Mouse (Mus musculus) stomach, postnatal 0 days (tissue): ENCODE data around the gene Exoc5. TPM values are rescaled to one million over a fixed set of nuclear protein-coding genes. Genes with fewer than 3 reads are reported as not detected.
A peak's percentile ranks its signal among the peaks of the same experiment; 100 is the strongest.
"Not testable (repeated sequence)": the region's sequence is repeated elsewhere in the genome, so short reads cannot be mapped to it uniquely, and the experiment has no call there.

Experiments used
- ATAC-seq: fragments of 200-750 bp; cut with Nextera tagmentation; 2 replicates; pipeline ENCODE4 v1.8.0; 2017; ENCODE audit not compliant: low FRiP score, low TSS enrichment
- DNase-seq: peaks from one replicate; pipeline ENCODE4 v3.0.0-alpha.2; 2016; ENCODE audit warnings: low spot score
- H3K27ac ChIP-seq: fragments of 300-500 bp; sonication (generic); replicated peaks from 2 replicates; pipeline ENCODE4 v1.5.1; 2014; ENCODE audit warnings: mild to moderate bottlenecking, control low read depth
- H3K27me3 ChIP-seq: fragments of 300-500 bp; sonication (generic); 2 replicates; pipeline ENCODE4 v1.6.1; 2014; ENCODE audit warnings: low read length; ENCODE audit not compliant: control insufficient read depth, insufficient read depth
- H3K36me3 ChIP-seq: fragments of 300-500 bp; sonication (generic); 2 replicates; pipeline ENCODE4 v1.6.1; 2014; ENCODE audit warnings: low read length, mixed read lengths; ENCODE audit not compliant: control insufficient read depth, insufficient read depth
- H3K4me1 ChIP-seq: fragments of 300-500 bp; sonication (generic); replicated peaks from 2 replicates; pipeline ENCODE4 v1.6.1; 2014; ENCODE audit warnings: antibody characterized with exemption; ENCODE audit not compliant: control insufficient read depth, insufficient read depth
- H3K4me2 ChIP-seq: fragments of 300-500 bp; sonication (generic); replicated peaks from 2 replicates; pipeline ENCODE4 v1.6.1; 2014; ENCODE audit warnings: low read depth, mild to moderate bottlenecking, control low read depth, moderate library complexity
- H3K4me3 ChIP-seq: fragments of 300-500 bp; sonication (generic); 2 replicates; pipeline ENCODE4 v1.5.1; 2014; ENCODE audit warnings: low read depth, low read length, control low read depth
- H3K9ac ChIP-seq: fragments of 300-500 bp; sonication (generic); 2 replicates; pipeline ENCODE4 v1.6.1; 2014; ENCODE audit warnings: mild to moderate bottlenecking, low read length, control low read depth, mixed read lengths
- H3K9me3 ChIP-seq: fragments of 300-500 bp; sonication (generic); 2 replicates; pipeline ENCODE4 v1.6.1; 2016; ENCODE audit warnings: low read length; ENCODE audit not compliant: control insufficient read depth
- CTCF ChIP-seq: IDR thresholded peaks from 2 replicates; pipeline ENCODE4 v1.5.1; 2016; ENCODE audit warnings: antibody characterized with exemption, low read depth, mild to moderate bottlenecking, moderate library complexity
- EP300 ChIP-seq: optimal IDR thresholded peaks from 2 replicates; pipeline ENCODE3; 2016; ENCODE audit warnings: antibody characterized with exemption
- WGBS: fragments of 180-500 bp; shearing (Covaris S2); extraction: QIAGEN DNeasy Blood & Tissue Kit; methylation state at CpG from one replicate; pipeline ENCODE4 v1.1.7; 2014; 5-methylcytosine and 5-hydroxymethylcytosine counted together
- polyA plus RNA-seq: library from polyadenylated mRNA; unstranded; fragments of >200 nt; fragmentation: Nextera tagmentation; extraction: Ambion mirVana; gene quantifications from 2 replicates; pipeline ENCODE4 v1.2.1, GENCODE M21; 2015

The Exoc5 gene
- 24.1 and 24.7 TPM in 2 replicates for polyA plus RNA-seq

- Histone ChIP-seq H3K4me1 (no peaks in the 10 kb centered on the region), H3K36me3 (no peaks in the 10 kb centered on the region), H3K4me2 (peak within 1 kb of the TSS; percentile 73), H3K4me3 (peak within 1 kb of the TSS; percentile 92), H3K27ac (peak within 1 kb of the TSS; percentile 99), H3K9me3 (no peaks in the 10 kb centered on the region), H3K27me3 (no peaks in the 10 kb centered on the region), H3K9ac (peak within 1 kb of the TSS; percentile 97)
- WGBS: under 1% methylated on average over 48 of the region's 53 CpGs
- ATAC-seq (peak; percentile 96), DNase-seq (peak; percentile 96)
- TF ChIP-seq EP300: no peak
- peak; percentile 13; the same call in 1 of the 2 replicates for TF ChIP-seq CTCF
Measured at GRCm38 (mm10) chr14:49066274-49066823, at the start of gene Exoc5. Gene Exoc5 (minus strand): TSS chr14:49066653.

GRCm38 (mm10) chr14:49091755-49092154, 25.3 kb upstream of the Exoc5 start:
- H3K4me1 ChIP-seq, ATAC-seq, H3K27me3 ChIP-seq, H3K9ac ChIP-seq, H3K36me3 ChIP-seq, H3K27ac ChIP-seq, DNase-seq, H3K9me3 ChIP-seq, H3K4me2 ChIP-seq, H3K4me3 ChIP-seq: not testable (repeated sequence)
- WGBS: 38% methylated on average over 1 of the region's 1 CpGs
- peak; percentile 30 for TF ChIP-seq CTCF

GRCm38 (mm10) chr14:49091277-49091676, 24.8 kb upstream of the Exoc5 start:
- peaks cover 3% of the 10 kb centered on the region; the same call in 1 of the 2 replicates for H3K36me3 ChIP-seq
- no peak overlapping the region for H3K4me3 ChIP-seq
- DNase-seq (no peak), ATAC-seq (no peak)
- H3K27ac ChIP-seq: no peak overlapping the region
- no peak overlapping the region for H3K9ac ChIP-seq
- no peaks in the 10 kb centered on the region for H3K9me3 ChIP-seq
- no peak overlapping the region for H3K4me2 ChIP-seq
- no peaks in the 10 kb centered on the region for H3K4me1 ChIP-seq
- TF ChIP-seq EP300: no peak
- no peak for TF ChIP-seq CTCF
- 95% methylated on average over 4 of the region's 4 CpGs for WGBS
- no peaks in the 10 kb centered on the region for H3K27me3 ChIP-seq

- no peaks in the 10 kb centered on the region for H3K4me1 ChIP-seq
- TF ChIP-seq CTCF (no peak), EP300 (no peak)
- no peaks in the 10 kb centered on the region for H3K27me3 ChIP-seq
- H3K36me3 ChIP-seq: peaks cover 6% of the 10 kb centered on the region; the same call in 1 of the 2 replicates
- no peaks in the 10 kb centered on the region for H3K9me3 ChIP-seq
- DNase-seq: no peak
- H3K9ac ChIP-seq: no peak overlapping the region
- H3K4me3 ChIP-seq: no peak overlapping the region
- H3K4me2 ChIP-seq: no peak overlapping the region
- no peak overlapping the region for H3K27ac ChIP-seq
- WGBS: 65% methylated on average over 5 of the region's 5 CpGs
- ATAC-seq: no peak
Measured at GRCm38 (mm10) chr14:49090102-49090501, 23.6 kb upstream of the Exoc5 start.

DNA sequence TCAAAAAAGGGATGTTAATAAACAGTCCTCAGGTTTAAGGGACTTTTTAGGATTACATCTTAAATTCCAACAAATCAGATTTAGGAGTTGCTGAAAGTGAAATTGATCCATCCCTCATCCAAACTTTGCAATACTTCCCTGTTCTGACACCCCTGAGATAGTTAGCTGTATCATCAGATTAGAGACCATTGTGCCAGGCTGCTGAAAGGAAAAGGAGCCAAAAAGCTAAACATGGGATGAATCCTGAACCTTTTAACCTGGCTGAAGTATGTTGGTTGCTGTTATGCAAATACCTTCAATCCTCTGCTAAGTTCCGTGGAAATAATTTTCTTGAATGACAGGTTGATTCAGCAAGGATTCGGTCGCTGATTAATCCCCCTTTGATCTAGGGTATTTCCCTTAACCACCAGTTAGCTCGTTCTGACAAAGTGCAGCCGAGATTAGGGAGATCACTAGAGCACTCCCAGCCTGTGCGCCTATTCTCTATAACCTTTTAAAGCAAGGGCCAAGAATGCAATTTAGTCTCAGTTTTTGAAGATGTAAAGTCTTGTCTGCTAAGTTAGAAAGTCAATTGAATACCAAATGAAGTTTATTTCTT, 23.1 kb upstream of the Exoc5 start:
- Histone ChIP-seq H3K27me3 (no peaks in the 10 kb centered on the region), H3K4me1 (no peaks in the 10 kb centered on the region), H3K27ac (no peak overlapping the region), H3K36me3 (peaks cover 6% of the 10 kb centered on the region; the same call in 1 of the 2 replicates), H3K9me3 (no peaks in the 10 kb centered on the region), H3K4me2 (no peak overlapping the region), H3K9ac (no peak overlapping the region), H3K4me3 (no peak overlapping the region)
- 28% methylated on average over 6 of the region's 6 CpGs for WGBS
- DNase-seq (no peak), ATAC-seq (no peak)
- TF ChIP-seq EP300 (no peak), CTCF (no peak)
